ENCODE assay signal across 9 mouse cellular contexts in genomic region chr19:37418294-37418693, GRCm38 (mm10). TPM values are rescaled to one million over a fixed set of nuclear protein-coding genes. Genes with fewer than 3 reads are reported as not detected.
DNase-seq lines count a peak whose midpoint lies in the region; ATAC-seq and TF ChIP-seq lines count a peak whose summit lies in the region.
"Had no signal": no experiment of that assay in that cellular context is flagged by ENCODE, and none has a peak within 500 bp of the region (broad histone marks: within the 10 kb centered on the region; RNA-seq: fewer than 3 reads in every experiment).

No protein-coding gene starts in this region.

- H3K27ac ChIP-seq in layer of hippocampus, adult 2 months: no peak overlapping the region
- H3K27ac ChIP-seq: limb, embryonic 15.5 days had no signal

- peak; percentile 48 for DNase-seq in adrenal gland, postnatal 10 days
- no peak for DNase-seq in adrenal gland, adult 8-10 months
- DNase-seq in layer of hippocampus, adult 2 months (ENCODE audit: low spot score in 2 of 2): peak in 1 of 2 experiments; percentile 34
- DNase-seq in layer of hippocampus, postnatal 25 days (ENCODE audit: extremely low spot score in 1 of 2, low spot score in 1 of 2): no peak
- peak; percentile 78 for DNase-seq in NIH3T3 (ENCODE audit: low read depth)
- DNase-seq in heart, postnatal 14 days: peak; percentile 9 to 37
- no peak for DNase-seq in ovary, postnatal 14 days (ENCODE audit: low spot score)

- ATAC-seq in megakaryocyte progenitor cell, adult 5-6 weeks (replicated peaks; ENCODE audit: poor library complexity): peak; percentile 87

- intact Hi-C loops in heart, postnatal 14 days (cut with DNase I): no loop called here

- TF ChIP-seq CTCF in layer of hippocampus, adult 2 months (conservative IDR thresholded peaks at IDR 0.05): peak; percentile 82

- H3K4me3 ChIP-seq in layer of hippocampus, adult 2 months: no peak overlapping the region
- H3K4me3 ChIP-seq: limb, embryonic 15.5 days had no signal

RNA-seq across cellular contexts. Expression of gene Hhex, which starts 16.3 kb away (rescaled TPM):
- 10 to 100 TPM; 19.8 to 26.7 TPM for total RNA-seq in adrenal gland, postnatal 10 days (2021)
- 100 to 1,000 TPM in 2 of 4 experiments, 10 to 100 TPM in 2; 23.6 to 283 (median 97.2) TPM for total RNA-seq in adrenal gland, adult 8-10 months (2022)
- 1 to 10 TPM; 1.7 to 2.4 TPM for total RNA-seq in layer of hippocampus, adult 2 months (2021)
- total RNA-seq in layer of hippocampus, postnatal 25 days (2021): 1 to 10 TPM; 2.3 to 2.4 TPM
- total RNA-seq in heart, postnatal 14 days (2021): 1 to 10 TPM; 4.5 to 4.6 TPM
- 87.2 and 88.1 TPM in 2 replicates for total RNA-seq in megakaryocyte progenitor cell, adult 5-6 weeks (2015)
- total RNA-seq in megakaryocyte progenitor cell, adult 5-6 weeks (2017): 28.2 and 29.9 TPM in 2 replicates

RNA-seq across cellular contexts. Expression of gene Kif11, which starts 42.1 kb away (rescaled TPM):
- total RNA-seq in adrenal gland, postnatal 10 days (2021): 10 to 100 TPM; 12.2 to 15.0 TPM
- total RNA-seq in adrenal gland, adult 8-10 months (2022): 1 to 10 TPM in 3 of 4 experiments, under 1 TPM in 1; 0.99 to 1.3 (median 1.1) TPM
- total RNA-seq in layer of hippocampus, adult 2 months (2021): 1 to 10 TPM; 1.1 to 1.3 TPM
- total RNA-seq in layer of hippocampus, postnatal 25 days (2021): 1 to 10 TPM; 1.4 to 1.5 TPM
- total RNA-seq in heart, postnatal 14 days (2021): 1 to 10 TPM; 3.4 to 6.5 TPM
- 113 and 116 TPM in 2 replicates for total RNA-seq in megakaryocyte progenitor cell, adult 5-6 weeks (2015)
- 160 and 187 TPM in 2 replicates for total RNA-seq in megakaryocyte progenitor cell, adult 5-6 weeks (2017)

Comparison
In these comparisons a context has a peak if more than half of its experiments do, and no peak if none do; other contexts are left out.
1. DNase-seq: peak in adrenal gland, postnatal 10 days (single experiment), NIH3T3 (single experiment) and heart, postnatal 14 days (2 of 2); none in adrenal gland, adult 8-10 months (single experiment), layer of hippocampus, postnatal 25 days (0 of 2) and ovary, postnatal 14 days (single experiment).
2. RNA of gene Kif11, which starts 42.1 kb away (total RNA-seq): 113 to 187 TPM in megakaryocyte progenitor cell, adult 5-6 weeks; 12.2 to 15.0 TPM in adrenal gland, postnatal 10 days, 3.4 to 6.5 TPM in heart, postnatal 14 days, 1.4 to 1.5 TPM in layer of hippocampus, postnatal 25 days, 1.1 to 1.3 TPM in layer of hippocampus, adult 2 months and 0.99 to 1.3 TPM in adrenal gland, adult 8-10 months; every median in the first group is over 4 times any median in the second.